ENCODE assay signal across 8 mouse cellular contexts in the genomic region with DNA sequence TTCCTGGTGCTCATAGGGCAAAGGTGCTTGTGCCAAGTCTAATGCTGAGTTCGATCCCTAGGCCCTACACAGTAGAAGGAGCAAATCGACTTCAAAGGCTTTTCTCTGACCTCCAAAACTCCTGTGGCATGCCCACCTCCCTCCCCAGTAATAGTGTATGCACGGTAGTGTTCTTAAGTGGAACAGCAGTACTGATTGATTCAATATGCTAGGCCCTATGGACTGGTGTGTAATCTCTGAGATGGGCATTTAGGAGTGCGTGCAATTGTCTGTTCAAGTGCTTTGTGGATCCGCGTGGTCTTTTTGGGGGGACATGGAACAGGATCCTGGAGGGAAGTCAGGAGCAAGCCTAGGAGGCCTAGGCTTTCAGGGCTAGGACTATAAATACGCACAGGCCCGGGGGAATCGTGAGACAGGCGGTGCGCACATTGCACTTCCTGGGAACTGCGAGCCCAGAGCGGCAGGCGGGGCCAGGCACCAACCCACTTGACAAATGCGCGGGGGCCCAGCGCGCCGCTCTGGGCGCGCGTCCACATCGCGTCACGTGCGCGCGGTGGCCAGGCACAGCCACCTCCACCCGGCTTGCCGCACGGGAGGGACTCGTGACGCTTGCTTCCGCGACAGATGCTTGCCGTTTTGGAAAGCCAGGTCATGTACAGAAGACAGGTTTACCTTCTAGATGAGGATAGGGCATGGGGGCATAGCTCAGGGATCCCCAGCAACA. TPM values are rescaled to one million over a fixed set of nuclear protein-coding genes. Genes with fewer than 3 reads are reported as not detected.
DNase-seq lines count a peak whose midpoint lies in the region; ATAC-seq lines count a peak whose summit lies in the region.

No protein-coding gene starts in this region.

- no peaks in the 10 kb centered on the region for H3K9me3 ChIP-seq in heart, embryonic 13.5 days
- H3K9me3 ChIP-seq in liver, embryonic 12.5 days (replicated peaks) = no peaks in the 10 kb centered on the region
- no peaks in the 10 kb centered on the region for H3K9me3 ChIP-seq in stomach, embryonic 15.5 days

- peak; percentile 91 for ATAC-seq in heart, embryonic 13.5 days (ENCODE audit: extremely low read depth, insufficient number of reproducible peaks, low FRiP score, low TSS enrichment)
- peak; percentile 95 for ATAC-seq in liver, embryonic 12.5 days
- ATAC-seq in stomach, embryonic 15.5 days (ENCODE audit: insufficient read depth, low FRiP score, low read depth) = peak; percentile 97

- H3K4me3 ChIP-seq in brown adipose tissue, adult 24 weeks (ENCODE audit: insufficient read depth, low read depth, low read length) = peak overlapping the region; percentile 62
- H3K4me3 ChIP-seq in heart, embryonic 13.5 days = peak overlapping the region; percentile 63
- H3K4me3 ChIP-seq in liver, embryonic 12.5 days = peak overlapping the region; percentile 64
- H3K4me3 ChIP-seq in stomach, embryonic 15.5 days (replicated peaks) = peak overlapping the region; percentile 44

- peak; percentile 95 for DNase-seq in CD4-positive, CD25-positive, alpha-beta regulatory T cell, adult 2 months (ENCODE audit: low read depth, low spot score)
- peak; percentile 30 for DNase-seq in fat pad, adult 2 months (ENCODE audit: extremely low read depth, low read depth, low spot score)
- DNase-seq in kidney, postnatal 10 days = peak; percentile 93
- peak; percentile 84 to 92 for DNase-seq in natural killer cell, adult 2 months (ENCODE audit: low spot score in 2 of 2)

- H3K36me3 ChIP-seq in heart, embryonic 13.5 days = no peaks in the 10 kb centered on the region
- no peaks in the 10 kb centered on the region for H3K36me3 ChIP-seq in liver, embryonic 12.5 days
- H3K36me3 ChIP-seq in stomach, embryonic 15.5 days = no peaks in the 10 kb centered on the region

- H3K4me1 ChIP-seq in brown adipose tissue, adult 24 weeks (ENCODE audit: control insufficient read depth, insufficient read depth, insufficient read length, low read length) = no peaks in the 10 kb centered on the region; the same call in 1 of the 2 replicates
- peaks cover 20% of the 10 kb centered on the region for H3K4me1 ChIP-seq in heart, embryonic 13.5 days
- peaks cover 45% of the 10 kb centered on the region for H3K4me1 ChIP-seq in liver, embryonic 12.5 days
- 0 out of 2 replicates have a peak, but pooled peaks cover 4% of the 10 kb centered on the region for H3K4me1 ChIP-seq in stomach, embryonic 15.5 days

- H3K27me3 ChIP-seq in heart, embryonic 13.5 days (replicated peaks) = no peaks in the 10 kb centered on the region
- H3K27me3 ChIP-seq in liver, embryonic 12.5 days (replicated peaks) = no peaks in the 10 kb centered on the region
- H3K27me3 ChIP-seq in stomach, embryonic 15.5 days (replicated peaks) = no peaks in the 10 kb centered on the region

- peak overlapping the region; percentile 83 for H3K4me2 ChIP-seq in heart, embryonic 13.5 days
- peak overlapping the region; percentile 80 for H3K4me2 ChIP-seq in liver, embryonic 12.5 days
- H3K4me2 ChIP-seq in stomach, embryonic 15.5 days = peak overlapping the region; percentile 66

- WGBS in heart, embryonic 13.5 days = 2% methylated on average over 36 of the region's 36 CpGs
- WGBS in liver, embryonic 12.5 days (ENCODE audit: insufficient replicate concordance) = 4% methylated on average over 36 of the region's 36 CpGs
- WGBS in stomach, embryonic 15.5 days = 3% methylated on average over 36 of the region's 36 CpGs

- peak overlapping the region; percentile 90 for H3K27ac ChIP-seq in brown adipose tissue, adult 24 weeks (replicated peaks; ENCODE audit: low read depth, low read length)
- H3K27ac ChIP-seq in heart, embryonic 13.5 days (replicated peaks) = peak overlapping the region; percentile 92
- H3K27ac ChIP-seq in liver, embryonic 12.5 days = peak overlapping the region; percentile 83
- peak overlapping the region; percentile 65 for H3K27ac ChIP-seq in stomach, embryonic 15.5 days

- peak overlapping the region; percentile 84 for H3K9ac ChIP-seq in heart, embryonic 13.5 days
- H3K9ac ChIP-seq in liver, embryonic 12.5 days = peak overlapping the region; percentile 72
- peak overlapping the region; percentile 23; the same call in 1 of the 2 replicates for H3K9ac ChIP-seq in stomach, embryonic 15.5 days

RNA-seq across cellular contexts. Expression of a gene that starts 31.1 kb away (rescaled TPM):
- 168 and 235 TPM in 2 replicates for polyA plus RNA-seq in brown adipose tissue, adult 24 weeks (2012; ENCODE audit: insufficient read depth, insufficient read length, missing spikeins)
- polyA plus RNA-seq in heart, embryonic 13.5 days (2015; fragmentation: Nextera tagmentation; extraction: Ambion mirVana) = 196 and 202 TPM in 2 replicates
- 556 and 569 TPM in 2 replicates for polyA plus RNA-seq in liver, embryonic 12.5 days (2016; fragmentation: Nextera tagmentation; extraction: Ambion mirVana)
- polyA plus RNA-seq in stomach, embryonic 15.5 days (2015; fragmentation: Nextera tagmentation; extraction: Ambion mirVana) = 375 and 402 TPM in 2 replicates

RNA-seq across cellular contexts. Expression of a gene that starts 37.2 kb away (rescaled TPM):
- 4.7 and 5.8 TPM in 2 replicates for polyA plus RNA-seq in brown adipose tissue, adult 24 weeks (2012; ENCODE audit: insufficient read depth, insufficient read length, missing spikeins)
- polyA plus RNA-seq in heart, embryonic 13.5 days (2015; fragmentation: Nextera tagmentation; extraction: Ambion mirVana) = 12.1 and 12.3 TPM in 2 replicates
- 4.6 and 5.2 TPM in 2 replicates for polyA plus RNA-seq in liver, embryonic 12.5 days (2016; fragmentation: Nextera tagmentation; extraction: Ambion mirVana)
- polyA plus RNA-seq in stomach, embryonic 15.5 days (2015; fragmentation: Nextera tagmentation; extraction: Ambion mirVana) = 6.3 and 6.9 TPM in 2 replicates

RNA-seq across cellular contexts. Expression of a gene that starts 49.8 kb away (rescaled TPM):
- polyA plus RNA-seq in brown adipose tissue, adult 24 weeks (2012; ENCODE audit: insufficient read depth, insufficient read length, missing spikeins) = 314 and 362 TPM in 2 replicates
- polyA plus RNA-seq in heart, embryonic 13.5 days (2015; fragmentation: Nextera tagmentation; extraction: Ambion mirVana) = 197 and 213 TPM in 2 replicates
- polyA plus RNA-seq in liver, embryonic 12.5 days (2016; fragmentation: Nextera tagmentation; extraction: Ambion mirVana) = 103 and 110 TPM in 2 replicates
- 134 and 137 TPM in 2 replicates for polyA plus RNA-seq in stomach, embryonic 15.5 days (2015; fragmentation: Nextera tagmentation; extraction: Ambion mirVana)

Comparison
In these comparisons a context has a peak if more than half of its experiments do, and no peak if none do; other contexts are left out.
1. Peak in every context shown above with its lines: DNase-seq, ATAC-seq, H3K4me3 ChIP-seq and H3K27ac ChIP-seq.
2. DNase-seq: peak in every context shown above with its lines; median percentile 95 in CD4-positive, CD25-positive, alpha-beta regulatory T cell, adult 2 months; 93 in kidney, postnatal 10 days; 88 in natural killer cell, adult 2 months; 30 in fat pad, adult 2 months.
3. H3K9ac ChIP-seq: peak in every context shown above with its lines; median percentile 84 in heart, embryonic 13.5 days; 72 in liver, embryonic 12.5 days; 23 in stomach, embryonic 15.5 days.